Comparison of ENCODE assay signal across 22 mouse cellular contexts in the genomic region with DNA sequence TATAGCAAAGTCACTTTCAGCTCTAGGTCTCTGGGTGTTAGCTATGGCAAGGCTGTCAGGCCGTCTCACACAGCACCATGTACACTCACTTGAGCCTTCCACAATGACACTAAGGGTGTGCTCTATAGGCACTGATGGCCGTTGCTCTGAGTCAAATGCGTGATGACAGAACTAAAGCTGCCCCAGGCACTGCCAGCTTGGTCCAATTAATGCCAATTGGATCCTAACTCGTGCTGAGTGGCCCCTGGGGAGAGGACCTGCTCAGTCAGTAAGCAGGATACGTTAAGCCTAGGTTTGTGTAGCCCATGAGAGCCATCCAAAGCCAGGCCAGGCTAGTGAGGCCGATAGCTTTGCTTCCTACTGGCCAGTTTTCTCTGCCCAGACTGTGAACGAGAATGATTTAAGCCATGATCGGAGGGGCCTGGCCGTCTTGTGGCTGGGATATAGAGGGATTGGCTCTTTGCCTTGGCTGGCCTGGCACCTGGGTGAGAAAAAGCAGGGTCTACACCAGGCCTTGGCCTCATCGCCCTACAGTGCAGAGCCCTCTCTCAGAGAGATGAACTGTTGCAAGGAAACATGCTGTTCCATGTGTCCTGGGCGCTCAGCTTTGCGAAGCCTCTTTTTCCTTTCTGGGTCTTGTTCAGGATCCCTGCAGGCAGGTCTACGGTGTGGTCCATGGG. TPM values are rescaled to one million over a fixed set of nuclear protein-coding genes. Genes with fewer than 3 reads are reported as not detected.
A peak's percentile ranks its signal among the peaks of the same experiment; 100 is the strongest.
DNase-seq lines count a peak whose midpoint lies in the region; ATAC-seq lines count a peak whose summit lies in the region.
"Had no signal": no experiment of that assay in that cellular context is flagged by ENCODE, and none has a peak within 500 bp of the region (broad histone marks: within the 10 kb centered on the region; RNA-seq: fewer than 3 reads in every experiment).

No protein-coding gene starts in this region.

- peak; percentile 34; the same call in 1 of the 2 replicates for ATAC-seq in midbrain, embryonic 14.5 days (ENCODE audit: low FRiP score, low TSS enrichment)
- ATAC-seq in midbrain, embryonic 11.5 days (ENCODE audit: low FRiP score), result no peak
- ATAC-seq: forebrain, embryonic 16.5 days; intestine, embryonic 16.5 days had no signal

- H3K4me3 ChIP-seq in midbrain, embryonic 14.5 days (replicated peaks; ENCODE audit: low read depth, low read length), result no peak overlapping the region
- no peak overlapping the region for H3K4me3 ChIP-seq in midbrain, embryonic 11.5 days (ENCODE audit: low read depth, low read length)
- H3K4me3 ChIP-seq: embryonic facial prominence, embryonic 13.5 days; forebrain, embryonic 12.5 days; heart, adult 2 months; heart, embryonic 15.5 days; hindbrain, embryonic 13.5 days had no signal

- no peaks in the 10 kb centered on the region for H3K27me3 ChIP-seq in midbrain, embryonic 14.5 days (ENCODE audit: control insufficient read depth, insufficient read depth, low read length)
- no peaks in the 10 kb centered on the region for H3K27me3 ChIP-seq in midbrain, embryonic 11.5 days (ENCODE audit: control insufficient read depth, insufficient read depth, low read length)
- H3K27me3 ChIP-seq: embryonic facial prominence, embryonic 13.5 days; heart, embryonic 15.5 days; hindbrain, embryonic 13.5 days had no signal

- no peaks in the 10 kb centered on the region for H3K4me1 ChIP-seq in midbrain, embryonic 14.5 days (ENCODE audit: control insufficient read depth, insufficient read depth, low read length)
- H3K4me1 ChIP-seq in midbrain, embryonic 11.5 days (ENCODE audit: control insufficient read depth, insufficient read depth, low read length), result no peaks in the 10 kb centered on the region
- H3K4me1 ChIP-seq: heart, embryonic 15.5 days had no signal

- no peak overlapping the region for H3K27ac ChIP-seq in midbrain, embryonic 14.5 days (replicated peaks; ENCODE audit: low read depth, low read length)
- H3K27ac ChIP-seq in midbrain, embryonic 11.5 days (ENCODE audit: low read depth, low read length), result no peak overlapping the region
- H3K27ac ChIP-seq: embryonic facial prominence, embryonic 13.5 days; forebrain, embryonic 12.5 days; heart, adult 2 months; heart, embryonic 15.5 days; hindbrain, embryonic 13.5 days had no signal

- H3K9me3 ChIP-seq in midbrain, embryonic 14.5 days (ENCODE audit: control insufficient read depth, low read length), result no peaks in the 10 kb centered on the region
- no peaks in the 10 kb centered on the region for H3K9me3 ChIP-seq in midbrain, embryonic 11.5 days (ENCODE audit: control insufficient read depth, low read length)
- H3K9me3 ChIP-seq: embryonic facial prominence, embryonic 13.5 days; forebrain, embryonic 12.5 days; heart, embryonic 15.5 days; hindbrain, embryonic 13.5 days had no signal

- DNase-seq in cerebellum, postnatal 14 days, result peak; percentile 51 to 65
- DNase-seq in cerebellum, adult 9-10 months, result no peak
- peak; percentile 60 for DNase-seq in midbrain, embryonic 14.5 days
- DNase-seq in midbrain, embryonic 11.5 days (ENCODE audit: low spot score, missing footprints), result no peak
- peak; percentile 63 for DNase-seq in retina, embryonic 14.5 days (ENCODE audit: low spot score)
- no peak for DNase-seq in kidney, postnatal 14 days
- DNase-seq: adrenal gland, adult 2 months; adrenal gland, postnatal 36 days; cerebellum, adult 8-10 months; gastrocnemius, postnatal 10 days; heart, adult 2 months; heart, postnatal 14 days had no signal

- no peak overlapping the region for H3K9ac ChIP-seq in midbrain, embryonic 14.5 days (replicated peaks; ENCODE audit: low read length)
- no peak overlapping the region for H3K9ac ChIP-seq in midbrain, embryonic 11.5 days (ENCODE audit: low read length)
- H3K9ac ChIP-seq: forebrain, embryonic 12.5 days; heart, embryonic 15.5 days; hindbrain, embryonic 13.5 days had no signal

- 77% methylated on average over 13 of the region's 13 CpGs for WGBS in midbrain, embryonic 14.5 days
- WGBS in midbrain, embryonic 11.5 days, result 86% methylated on average over 13 of the region's 13 CpGs

- H3K36me3 ChIP-seq in midbrain, embryonic 14.5 days (ENCODE audit: control insufficient read depth, insufficient read depth, low read length), result no peaks in the 10 kb centered on the region
- H3K36me3 ChIP-seq in midbrain, embryonic 11.5 days (ENCODE audit: control insufficient read depth, insufficient read depth, low read length), result no peaks in the 10 kb centered on the region
- H3K36me3 ChIP-seq: embryonic facial prominence, embryonic 13.5 days; forebrain, embryonic 12.5 days; heart, embryonic 15.5 days; hindbrain, embryonic 13.5 days had no signal

- no peak overlapping the region for H3K4me2 ChIP-seq in midbrain, embryonic 14.5 days (ENCODE audit: low read length)
- no peak overlapping the region for H3K4me2 ChIP-seq in midbrain, embryonic 11.5 days
- H3K4me2 ChIP-seq: embryonic facial prominence, embryonic 13.5 days; forebrain, embryonic 12.5 days; heart, embryonic 11.5 days; heart, embryonic 15.5 days; hindbrain, embryonic 13.5 days had no signal

RNA-seq across cellular contexts. Expression of a gene that starts 20.2 kb away (rescaled TPM):
- polyA plus RNA-seq in midbrain, embryonic 14.5 days (2014; fragmentation: Nextera tagmentation; extraction: Ambion mirVana), result 9.6 and 11.4 TPM in 2 replicates
- 2.9 and 4.0 TPM in 2 replicates for polyA plus RNA-seq in midbrain, embryonic 11.5 days (2014; fragmentation: Nextera tagmentation; extraction: Ambion mirVana)

RNA-seq across cellular contexts. Expression of a gene that starts 41.2 kb away (rescaled TPM):
- not detected in 2 replicates for polyA plus RNA-seq in midbrain, embryonic 14.5 days (2014; fragmentation: Nextera tagmentation; extraction: Ambion mirVana)
- not detected in 2 replicates for polyA plus RNA-seq in midbrain, embryonic 11.5 days (2014; fragmentation: Nextera tagmentation; extraction: Ambion mirVana)
- polyA plus RNA-seq: adrenal gland, adult 2 months; embryonic facial prominence, embryonic 13.5 days; forebrain, embryonic 12.5 days; forebrain, embryonic 16.5 days; frontal cortex, adult 2 months; gonadal fat pad, adult 2 months; heart, adult 2 months; heart, embryonic 11.5 days; heart, embryonic 15.5 days; hindbrain, embryonic 13.5 days had no signal

RNA-seq across cellular contexts. Expression of a gene that starts 54.8 kb away (rescaled TPM):
- not detected in 2 replicates for polyA plus RNA-seq in midbrain, embryonic 14.5 days (2014; fragmentation: Nextera tagmentation; extraction: Ambion mirVana)
- polyA plus RNA-seq in midbrain, embryonic 11.5 days (2014; fragmentation: Nextera tagmentation; extraction: Ambion mirVana), result not detected in 2 replicates
- polyA plus RNA-seq: adrenal gland, adult 2 months; cortical plate, adult 2 months; embryonic facial prominence, embryonic 13.5 days; forebrain, embryonic 12.5 days; forebrain, embryonic 16.5 days; frontal cortex, adult 2 months; gonadal fat pad, adult 2 months; heart, adult 2 months; heart, embryonic 11.5 days; heart, embryonic 15.5 days; hindbrain, embryonic 13.5 days; intestine, embryonic 16.5 days had no signal

Comparison
In these comparisons a context has a peak if more than half of its experiments do, and no peak if none do; other contexts are left out.
1. DNase-seq: peak in cerebellum, postnatal 14 days (2 of 2), midbrain, embryonic 14.5 days (single experiment) and retina, embryonic 14.5 days (single experiment); none in cerebellum, adult 9-10 months (single experiment), midbrain, embryonic 11.5 days (single experiment) and kidney, postnatal 14 days (single experiment).